Mouse (Mus musculus) thymus, postnatal 4 days (tissue): Measurements from ENCODE around the gene Mdh1b.

Source experiments
- DNase-seq: peaks from one replicate; pipeline ENCODE4 v3.0.0; 2021

Mdh1b gene

GRCm38 (mm10) chr1:63730240-63730771, at the start of gene Mdh1b, which contains the start of gene Fastkd2:
TSS of gene Mdh1b (minus strand) at chr1:63730318.
TSS of gene Fastkd2 (plus strand) at chr1:63730614.
- peak; percentile 84 for DNase-seq

- DNase-seq = no peak
Measured at GRCm38 (mm10) chr1:63776902-63777630, 46.9 kb upstream of the Mdh1b start.

- DNase-seq = no peak
Measured at GRCm38 (mm10) chr1:63776396-63776795, 46.3 kb upstream of the Mdh1b start.

GRCm38 (mm10) chr1:63770309-63770708, 40.2 kb upstream of the Mdh1b start:
- no peak for DNase-seq

- no peak for DNase-seq
Measured at GRCm38 (mm10) chr1:63769167-63769566, 39.0 kb upstream of the Mdh1b start, which contains the start of gene 4933402D24Rik. TSS of gene 4933402D24Rik (minus strand) at chr1:63769267.

GRCm38 (mm10) chr1:63768112-63768511, 38.0 kb upstream of the Mdh1b start:
- no peak for DNase-seq

- no peak for DNase-seq
Measured at GRCm38 (mm10) chr1:63764395-63764794, 34.3 kb upstream of the Mdh1b start.

- DNase-seq = no peak
Measured at GRCm38 (mm10) chr1:63763881-63764386, 33.8 kb upstream of the Mdh1b start.

GRCm38 (mm10) chr1:63763212-63763694, 33.1 kb upstream of the Mdh1b start:
- DNase-seq = peak; percentile 37

GRCm38 (mm10) chr1:63756005-63756404, 25.9 kb upstream of the Mdh1b start:
- DNase-seq = no peak

GRCm38 (mm10) chr1:63729796-63730195, 322 bp downstream of the Mdh1b start:
- peak; percentile 21 for DNase-seq

- DNase-seq = no peak
Measured at GRCm38 (mm10) chr1:63720161-63720560, 10.0 kb downstream of the Mdh1b start.

GRCm38 (mm10) chr1:63708876-63709275, 21.2 kb downstream of the Mdh1b start:
- DNase-seq = no peak

- no peak for DNase-seq
Measured at GRCm38 (mm10) chr1:63705733-63706132, 24.4 kb downstream of the Mdh1b start.

- DNase-seq = no peak
Measured at GRCm38 (mm10) chr1:63696861-63697260, 33.3 kb downstream of the Mdh1b start.

GRCm38 (mm10) chr1:63686827-63687226, 43.3 kb downstream of the Mdh1b start, which contains the start of gene Dytn:
TSS of gene Dytn (minus strand) at chr1:63686927.
- DNase-seq = no peak

GRCm38 (mm10) chr1:63675975-63676374, 54.1 kb downstream of the Mdh1b start:
- no peak for DNase-seq

GRCm38 (mm10) chr1:63668852-63669160, 61.3 kb downstream of the Mdh1b start:
- DNase-seq = no peak

GRCm38 (mm10) chr1:63667949-63668851, 61.9 kb downstream of the Mdh1b start:
- no peak for DNase-seq

GRCm38 (mm10) chr1:63667201-63667948, 62.7 kb downstream of the Mdh1b start:
- DNase-seq = no peak

- no peak for DNase-seq
Measured at GRCm38 (mm10) chr1:63666089-63666488, 64.0 kb downstream of the Mdh1b start.

- peak; percentile 40 for DNase-seq
Measured at GRCm38 (mm10) chr1:63659591-63659990, 70.5 kb downstream of the Mdh1b start.
